Comparison of ENCODE assay signal across 10 mouse cellular contexts in the genomic region with DNA sequence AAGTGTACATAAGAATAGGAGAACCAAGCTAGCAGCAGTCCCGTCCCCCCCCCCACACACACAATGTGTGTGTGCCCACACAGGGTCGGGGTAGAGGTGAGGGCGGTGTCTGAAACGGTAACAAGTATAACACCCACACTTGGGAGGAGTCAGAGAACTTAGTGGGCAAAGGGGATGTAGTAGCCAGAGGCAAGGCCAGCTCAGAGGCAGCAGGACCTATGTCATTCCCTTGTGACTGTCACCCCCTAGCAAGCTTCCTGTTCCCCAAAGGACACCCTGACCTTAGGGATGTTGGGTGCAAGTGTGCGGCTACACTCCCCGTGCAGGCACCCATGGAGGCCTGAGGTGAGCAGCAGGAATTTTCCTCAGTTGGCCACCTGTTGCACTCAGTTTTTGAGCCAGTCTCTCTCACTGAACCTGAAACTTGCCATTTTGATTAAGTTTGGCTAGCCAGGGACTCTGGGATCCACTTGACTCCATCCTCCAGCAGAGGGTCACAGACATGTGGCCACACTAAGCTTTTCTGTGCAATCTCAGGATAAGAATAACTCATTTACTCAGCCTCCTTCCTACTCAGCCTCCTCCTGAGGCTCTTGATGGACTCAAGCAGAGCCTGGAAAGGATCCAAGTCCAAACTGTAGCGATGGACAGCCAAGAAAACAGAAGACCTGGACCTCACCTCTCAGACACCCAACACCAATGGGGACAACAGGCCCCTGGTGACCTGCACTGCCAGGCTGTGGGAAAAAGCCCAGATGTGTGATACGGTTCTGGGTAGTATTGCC. TPM values are rescaled to one million over a fixed set of nuclear protein-coding genes. Genes with fewer than 3 reads are reported as not detected.
DNase-seq lines count a peak whose midpoint lies in the region; ATAC-seq and TF ChIP-seq lines count a peak whose summit lies in the region.
"Had no signal": no experiment of that assay in that cellular context is flagged by ENCODE, and none has a peak within 500 bp of the region (broad histone marks: within the 10 kb centered on the region; RNA-seq: fewer than 3 reads in every experiment).

No protein-coding gene starts in this region.

- no peaks in the 10 kb centered on the region for H3K9me3 ChIP-seq in midbrain, embryonic 14.5 days (ENCODE audit: control insufficient read depth, low read length)
- no peaks in the 10 kb centered on the region for H3K9me3 ChIP-seq in midbrain, embryonic 13.5 days
- no peaks in the 10 kb centered on the region for H3K9me3 ChIP-seq in limb, embryonic 12.5 days
- H3K9me3 ChIP-seq in stomach, embryonic 15.5 days, result no peaks in the 10 kb centered on the region

- H3K4me3 ChIP-seq in heart, adult 2 months, result no peak overlapping the region
- H3K4me3 ChIP-seq in midbrain, embryonic 14.5 days (replicated peaks; ENCODE audit: low read depth, low read length), result no peak overlapping the region
- H3K4me3 ChIP-seq in midbrain, embryonic 13.5 days (replicated peaks), result no peak overlapping the region
- peak overlapping the region; percentile 65; the same call in 1 of the 2 replicates for H3K4me3 ChIP-seq in limb, embryonic 12.5 days (replicated peaks)
- peak overlapping the region; percentile 78 for H3K4me3 ChIP-seq in stomach, embryonic 15.5 days (replicated peaks)

- TF ChIP-seq CTCF in heart, adult 2 months (IDR thresholded peaks at IDR 0.05), result no peak

- no peaks in the 10 kb centered on the region for H3K36me3 ChIP-seq in heart, adult 2 months (ENCODE audit: control insufficient read depth, insufficient read depth, low read length)
- H3K36me3 ChIP-seq in midbrain, embryonic 14.5 days (ENCODE audit: control insufficient read depth, insufficient read depth, low read length), result peaks cover 32% of the 10 kb centered on the region
- peaks cover 32% of the 10 kb centered on the region for H3K36me3 ChIP-seq in midbrain, embryonic 13.5 days
- peaks cover 44% of the 10 kb centered on the region for H3K36me3 ChIP-seq in limb, embryonic 12.5 days
- H3K36me3 ChIP-seq in stomach, embryonic 15.5 days, result peaks cover 24% of the 10 kb centered on the region

- no peak for DNase-seq in heart, adult 2 months
- no peak for DNase-seq in heart, postnatal 4 days
- DNase-seq in midbrain, embryonic 14.5 days, result no peak
- no peak for DNase-seq in spleen, postnatal 36 days (ENCODE audit: low spot score in 2 of 2)
- no peak for DNase-seq in adrenal gland, postnatal 4 days (ENCODE audit: low spot score in 2 of 2)
- DNase-seq: cerebellum, adult 2 months had no signal

- peak overlapping the region; percentile 63; the same call in 1 of the 2 replicates for H3K4me2 ChIP-seq in midbrain, embryonic 14.5 days (ENCODE audit: low read length)
- no peak overlapping the region; the same call in 1 of the 2 replicates for H3K4me2 ChIP-seq in midbrain, embryonic 13.5 days (replicated peaks)
- H3K4me2 ChIP-seq in limb, embryonic 12.5 days, result peak overlapping the region; percentile 84; the same call in 1 of the 2 replicates
- H3K4me2 ChIP-seq in stomach, embryonic 15.5 days, result peak overlapping the region; percentile 90

- intact Hi-C loops in heart, adult 2 months (cut with DNase I), result loop anchor here (2.0 kb wide), 1 partner anchor 55 kb away; no protein-coding TSS in a partner anchor

- 0 out of 2 replicates have a peak, but pooled peaks cover 1% of the 10 kb centered on the region for H3K79me2 ChIP-seq in heart, adult 2 months (replicated peaks; ENCODE audit: control insufficient read depth, insufficient read depth, low read length)

- 0 out of 2 replicates have a peak, but pooled peaks have one; percentile 37 for TF ChIP-seq POLR2A in heart, adult 2 months (IDR thresholded peaks at IDR 0.05; ENCODE audit: insufficient read depth, low read depth, low read length)

- no peak overlapping the region for H3K9ac ChIP-seq in heart, adult 2 months (ENCODE audit: low read depth, low read length)
- no peak overlapping the region for H3K9ac ChIP-seq in midbrain, embryonic 14.5 days (replicated peaks; ENCODE audit: low read length)
- no peak overlapping the region for H3K9ac ChIP-seq in midbrain, embryonic 13.5 days (replicated peaks)
- H3K9ac ChIP-seq in limb, embryonic 12.5 days (replicated peaks), result no peak overlapping the region
- H3K9ac ChIP-seq in stomach, embryonic 15.5 days, result no peak overlapping the region

- 57% methylated on average over 8 of the region's 8 CpGs for WGBS in heart, adult 2 months
- WGBS in midbrain, embryonic 14.5 days, result 86% methylated on average over 8 of the region's 8 CpGs
- WGBS in midbrain, embryonic 13.5 days, result 83% methylated on average over 8 of the region's 8 CpGs
- whole genome bisulfite sequencing in limb, embryonic 12.5 days, result 77% methylated on average over 8 of the region's 8 CpGs
- WGBS in stomach, embryonic 15.5 days, result 75% methylated on average over 8 of the region's 8 CpGs

- ATAC-seq in midbrain, embryonic 14.5 days (ENCODE audit: low FRiP score, low TSS enrichment), result no peak
- no peak for ATAC-seq in midbrain, embryonic 13.5 days
- no peak for ATAC-seq in limb, embryonic 12.5 days (ENCODE audit: insufficient number of reproducible peaks, insufficient read depth, low FRiP score, low TSS enrichment, low read depth)
- ATAC-seq in stomach, embryonic 15.5 days (ENCODE audit: insufficient read depth, low FRiP score, low read depth), result no peak

- peaks cover 6% of the 10 kb centered on the region for H3K4me1 ChIP-seq in heart, adult 2 months (ENCODE audit: control insufficient read depth, insufficient read depth, low read length)
- peaks cover 14% of the 10 kb centered on the region for H3K4me1 ChIP-seq in midbrain, embryonic 14.5 days (ENCODE audit: control insufficient read depth, insufficient read depth, low read length)
- H3K4me1 ChIP-seq in midbrain, embryonic 13.5 days (replicated peaks), result peaks cover 24% of the 10 kb centered on the region
- peaks cover 41% of the 10 kb centered on the region for H3K4me1 ChIP-seq in limb, embryonic 12.5 days (replicated peaks)
- H3K4me1 ChIP-seq in stomach, embryonic 15.5 days, result peaks cover 41% of the 10 kb centered on the region

- TF ChIP-seq EP300 in heart, adult 2 months (IDR thresholded peaks at IDR 0.05; ENCODE audit: insufficient read depth, low read depth, low read length), result no peak

- H3K27ac ChIP-seq in heart, adult 2 months, result peak overlapping the region; percentile 83; the same call in 1 of the 2 replicates
- H3K27ac ChIP-seq in midbrain, embryonic 14.5 days (replicated peaks; ENCODE audit: low read depth, low read length), result no peak overlapping the region
- H3K27ac ChIP-seq in midbrain, embryonic 13.5 days, result no peak overlapping the region
- no peak overlapping the region for H3K27ac ChIP-seq in limb, embryonic 12.5 days
- H3K27ac ChIP-seq in stomach, embryonic 15.5 days, result no peak overlapping the region; the same call in none of the 2 replicates

- H3K27me3 ChIP-seq in heart, adult 2 months (ENCODE audit: control insufficient read depth, insufficient read depth, low read length), result no peaks in the 10 kb centered on the region
- peaks cover 5% of the 10 kb centered on the region; the same call in 1 of the 2 replicates for H3K27me3 ChIP-seq in midbrain, embryonic 14.5 days (ENCODE audit: control insufficient read depth, insufficient read depth, low read length)
- peaks cover 11% of the 10 kb centered on the region; the same call in 1 of the 2 replicates for H3K27me3 ChIP-seq in midbrain, embryonic 13.5 days
- no peaks in the 10 kb centered on the region for H3K27me3 ChIP-seq in limb, embryonic 12.5 days
- no peaks in the 10 kb centered on the region for H3K27me3 ChIP-seq in stomach, embryonic 15.5 days (replicated peaks)

RNA-seq across cellular contexts. Expression of gene Tcirg1, which starts 1.1 kb away (rescaled TPM):
- total RNA-seq in heart, adult 2 months (2021), result 10 to 100 TPM in 1 of 2 experiments, 1 to 10 TPM in 1; 7.4 to 12.4 TPM
- 47.7 and 50.5 TPM in 2 replicates for polyA plus RNA-seq in heart, adult 2 months (2012; rRNA removed)
- total RNA-seq in heart, postnatal 4 days (2021), result 10 to 100 TPM; 19.2 to 22.9 TPM
- 7.4 and 11.0 TPM in 2 replicates for polyA plus RNA-seq in midbrain, embryonic 14.5 days (2014; fragmentation: Nextera tagmentation; extraction: Ambion mirVana)
- 7.4 and 10.9 TPM in 2 replicates for polyA plus RNA-seq in midbrain, embryonic 13.5 days (2015; fragmentation: Nextera tagmentation; extraction: Ambion mirVana)
- polyA plus RNA-seq in limb, embryonic 12.5 days (2016; fragmentation: Nextera tagmentation; extraction: Ambion mirVana), result 41.3 and 47.0 TPM in 2 replicates
- 34.7 and 42.6 TPM in 2 replicates for polyA plus RNA-seq in stomach, embryonic 15.5 days (2015; fragmentation: Nextera tagmentation; extraction: Ambion mirVana)
- 10 to 100 TPM; 80.5 to 91.9 TPM for total RNA-seq in adrenal gland, postnatal 4 days (2021)

RNA-seq across cellular contexts. Expression of gene Ndufs8, which starts 4.5 kb away (rescaled TPM):
- 100 to 1,000 TPM; 438 to 511 TPM for total RNA-seq in heart, adult 2 months (2021)
- polyA plus RNA-seq in heart, adult 2 months (2012; rRNA removed), result 761 and 809 TPM in 2 replicates
- 100 to 1,000 TPM; 290 to 307 TPM for total RNA-seq in heart, postnatal 4 days (2021)
- polyA plus RNA-seq in midbrain, embryonic 14.5 days (2014; fragmentation: Nextera tagmentation; extraction: Ambion mirVana), result 261 and 304 TPM in 2 replicates
- polyA plus RNA-seq in midbrain, embryonic 13.5 days (2015; fragmentation: Nextera tagmentation; extraction: Ambion mirVana), result 232 TPM in 2 replicates
- 242 and 257 TPM in 2 replicates for polyA plus RNA-seq in limb, embryonic 12.5 days (2016; fragmentation: Nextera tagmentation; extraction: Ambion mirVana)
- 312 and 320 TPM in 2 replicates for polyA plus RNA-seq in stomach, embryonic 15.5 days (2015; fragmentation: Nextera tagmentation; extraction: Ambion mirVana)
- 100 to 1,000 TPM; 205 to 212 TPM for total RNA-seq in adrenal gland, postnatal 4 days (2021)

RNA-seq across cellular contexts. Expression of gene Aldh3b1, which starts 21.5 kb away (rescaled TPM):
- total RNA-seq in heart, adult 2 months (2021), result 1 to 10 TPM; 1.6 to 1.7 TPM
- 3.1 and 4.8 TPM in 2 replicates for polyA plus RNA-seq in heart, adult 2 months (2012; rRNA removed)
- 1 to 10 TPM; 1.6 to 1.9 TPM for total RNA-seq in heart, postnatal 4 days (2021)
- polyA plus RNA-seq in midbrain, embryonic 14.5 days (2014; fragmentation: Nextera tagmentation; extraction: Ambion mirVana), result 0.84 and 1.1 TPM in 2 replicates
- 0.80 and 1.1 TPM in 2 replicates for polyA plus RNA-seq in midbrain, embryonic 13.5 days (2015; fragmentation: Nextera tagmentation; extraction: Ambion mirVana)
- polyA plus RNA-seq in limb, embryonic 12.5 days (2016; fragmentation: Nextera tagmentation; extraction: Ambion mirVana), result 0.60 and 0.65 TPM in 2 replicates
- polyA plus RNA-seq in stomach, embryonic 15.5 days (2015; fragmentation: Nextera tagmentation; extraction: Ambion mirVana), result 3.6 and 4.2 TPM in 2 replicates
- total RNA-seq in adrenal gland, postnatal 4 days (2021), result 100 to 1,000 TPM; 117 to 121 TPM

RNA-seq across cellular contexts. Expression of gene Unc93b1, which starts 26.9 kb away (rescaled TPM):
- total RNA-seq in heart, adult 2 months (2021), result 10 to 100 TPM; 17.5 to 18.3 TPM
- polyA plus RNA-seq in heart, adult 2 months (2012; rRNA removed), result 38.1 and 45.5 TPM in 2 replicates
- 10 to 100 TPM; 15.1 to 15.4 TPM for total RNA-seq in heart, postnatal 4 days (2021)
- 3.7 and 13.4 TPM in 2 replicates for polyA plus RNA-seq in midbrain, embryonic 14.5 days (2014; fragmentation: Nextera tagmentation; extraction: Ambion mirVana)
- 5.6 and 8.1 TPM in 2 replicates for polyA plus RNA-seq in midbrain, embryonic 13.5 days (2015; fragmentation: Nextera tagmentation; extraction: Ambion mirVana)
- polyA plus RNA-seq in limb, embryonic 12.5 days (2016; fragmentation: Nextera tagmentation; extraction: Ambion mirVana), result 11.7 and 12.1 TPM in 2 replicates
- polyA plus RNA-seq in stomach, embryonic 15.5 days (2015; fragmentation: Nextera tagmentation; extraction: Ambion mirVana), result 21.4 and 22.2 TPM in 2 replicates
- 10 to 100 TPM; 53.9 to 60.7 TPM for total RNA-seq in adrenal gland, postnatal 4 days (2021)

RNA-seq across cellular contexts. Expression of gene Aldh3b3, which starts 50.4 kb away (rescaled TPM):
- total RNA-seq in heart, adult 2 months (2021), result under 1 TPM; 0.39 to 0.61 TPM
- polyA plus RNA-seq in heart, adult 2 months (2012; rRNA removed), result 2.8 and 5.4 TPM in 2 replicates
- total RNA-seq in heart, postnatal 4 days (2021), result under 1 TPM; 0.17 to 0.18 TPM
- not detected in 2 replicates for polyA plus RNA-seq in midbrain, embryonic 14.5 days (2014; fragmentation: Nextera tagmentation; extraction: Ambion mirVana)
- polyA plus RNA-seq in midbrain, embryonic 13.5 days (2015; fragmentation: Nextera tagmentation; extraction: Ambion mirVana), result not detected in 2 replicates
- polyA plus RNA-seq in limb, embryonic 12.5 days (2016; fragmentation: Nextera tagmentation; extraction: Ambion mirVana), result not detected in 2 replicates
- polyA plus RNA-seq in stomach, embryonic 15.5 days (2015; fragmentation: Nextera tagmentation; extraction: Ambion mirVana), result 0.06 and 0.12 TPM in 2 replicates
- total RNA-seq in adrenal gland, postnatal 4 days (2021), result under 1 TPM; 0.67 to 0.87 TPM
- total RNA-seq: layer of hippocampus, postnatal 10 days had no signal

Comparison
In these comparisons a context has a peak if more than half of its experiments do, and no peak if none do; other contexts are left out.
1. H3K4me3 ChIP-seq: peak in limb, embryonic 12.5 days (single experiment) and stomach, embryonic 15.5 days (single experiment); none in heart, adult 2 months (single experiment), midbrain, embryonic 14.5 days (single experiment) and midbrain, embryonic 13.5 days (single experiment).